Mouse (Mus musculus) frontal cortex, postnatal 36 days (tissue): ENCODE data around the gene Ltb4r1.

Experiments used
- DNase-seq, 2 experiments: peaks; one replicate each; pipeline ENCODE4 v3.0.0; 2022; ENCODE audit warnings: low spot score in 2 of 2

The Ltb4r1 gene

GRCm38 (mm10) chr14:55745861-55746237 is 19.9 kb upstream of the Ltb4r1 start:
- no peak for DNase-seq

- DNase-seq = no peak
Measured at GRCm38 (mm10) chr14:55747051-55747847, 18.5 kb upstream of the Ltb4r1 start.

GRCm38 (mm10) chr14:55757566-55757965 is 8.2 kb upstream of the Ltb4r1 start:
- DNase-seq = no peak

DNA sequence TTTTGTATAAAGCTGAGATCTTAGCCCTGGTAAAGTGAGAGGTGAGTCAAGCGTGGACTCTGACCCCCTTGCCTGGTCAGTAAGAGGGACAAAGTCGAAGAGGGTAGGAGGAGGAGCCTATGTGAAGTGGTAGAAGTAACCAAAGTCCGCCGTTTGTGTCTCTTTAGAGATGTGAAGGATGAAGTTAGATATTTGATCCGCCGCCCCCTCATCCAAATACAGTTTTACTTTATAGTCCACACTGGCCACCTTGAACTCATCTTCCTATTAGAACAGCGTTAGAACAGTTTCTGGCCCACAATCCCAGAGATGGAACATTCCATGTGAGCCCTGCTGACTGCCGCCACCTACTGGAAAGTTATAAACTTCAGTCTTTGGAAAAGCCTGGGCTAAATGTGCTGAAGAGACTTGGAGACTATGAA is 7.4 kb upstream of the Ltb4r1 start, which contains the start of gene Cideb:
Gene Cideb, minus strand, starts transcription at position 96 of the 422 bp plus-strand sequence.
- peak in 1 of 2 experiments; percentile 44 for DNase-seq

GRCm38 (mm10) chr14:55760156-55760555 is 5.6 kb upstream of the Ltb4r1 start:
- DNase-seq = peak; percentile 85 to 90

DNA sequence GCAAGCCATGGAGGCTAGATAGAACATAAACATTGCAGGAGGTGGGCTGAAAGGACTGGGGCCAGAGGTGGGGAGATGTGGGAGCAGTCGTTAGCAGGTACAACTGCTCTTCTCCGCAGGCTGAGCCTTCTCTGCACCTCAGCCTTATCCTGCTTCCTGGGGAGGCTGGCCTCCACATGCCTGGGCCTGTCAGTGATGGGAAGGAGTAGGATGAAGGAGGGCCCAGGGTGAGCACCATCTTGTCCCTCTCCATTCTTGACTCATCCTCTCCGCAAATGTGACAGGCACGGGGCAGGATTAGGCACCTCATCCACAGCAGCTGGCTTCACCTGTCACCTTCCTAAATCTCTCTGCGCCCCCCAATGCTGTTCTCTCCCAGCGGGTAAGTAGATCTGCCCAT is 4.6 kb upstream of the Ltb4r1 start, which contains the start of gene Ltb4r2:
Gene Ltb4r2, plus strand, starts transcription at position 266 of the 400 bp plus-strand sequence.
- DNase-seq = no peak

DNA sequence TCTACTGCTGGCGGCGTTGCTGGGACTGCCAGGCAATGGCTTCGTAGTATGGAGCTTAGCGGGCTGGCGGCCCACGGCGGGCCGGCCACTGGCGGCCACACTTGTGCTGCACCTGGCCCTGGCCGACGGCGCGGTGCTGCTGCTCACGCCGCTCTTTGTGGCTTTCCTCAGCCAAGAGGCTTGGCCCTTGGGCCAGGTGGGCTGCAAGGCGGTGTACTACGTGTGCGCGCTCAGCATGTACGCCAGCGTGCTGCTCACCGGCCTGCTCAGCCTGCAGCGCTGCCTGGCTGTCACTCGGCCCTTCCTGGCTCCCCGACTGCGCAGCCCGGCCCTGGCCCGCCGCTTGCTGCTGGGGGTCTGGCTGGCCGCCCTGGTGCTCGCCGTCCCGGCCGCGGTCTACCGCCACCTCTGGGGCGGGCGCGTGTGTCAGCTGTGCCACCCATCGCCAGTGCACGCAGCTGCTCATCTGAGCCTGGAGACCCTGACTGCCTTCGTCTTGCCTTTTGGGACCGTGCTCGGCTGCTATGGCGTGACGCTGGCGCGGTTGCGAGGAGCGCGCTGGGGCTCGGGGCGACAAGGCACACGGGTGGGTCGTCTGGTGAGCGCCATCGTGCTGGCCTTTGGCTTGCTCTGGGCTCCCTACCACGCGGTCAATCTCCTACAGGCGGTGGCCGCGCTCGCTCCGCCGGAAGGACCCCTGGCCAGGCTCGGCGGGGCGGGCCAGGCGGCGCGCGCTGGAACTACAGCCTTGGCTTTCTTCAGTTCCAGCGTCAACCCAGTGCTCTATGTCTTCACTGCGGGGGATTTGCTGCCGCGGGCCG is 3.6 kb upstream of the Ltb4r1 start:
- DNase-seq = peak; percentile 39 to 40

GRCm38 (mm10) chr14:55763166-55763565 is 2.6 kb upstream of the Ltb4r1 start:
- DNase-seq = peak in 1 of 2 experiments; percentile 17

GRCm38 (mm10) chr14:55767519-55768414 is 2.0 kb downstream of the Ltb4r1 start:
- DNase-seq = peak in 1 of 2 experiments; percentile 28

DNA sequence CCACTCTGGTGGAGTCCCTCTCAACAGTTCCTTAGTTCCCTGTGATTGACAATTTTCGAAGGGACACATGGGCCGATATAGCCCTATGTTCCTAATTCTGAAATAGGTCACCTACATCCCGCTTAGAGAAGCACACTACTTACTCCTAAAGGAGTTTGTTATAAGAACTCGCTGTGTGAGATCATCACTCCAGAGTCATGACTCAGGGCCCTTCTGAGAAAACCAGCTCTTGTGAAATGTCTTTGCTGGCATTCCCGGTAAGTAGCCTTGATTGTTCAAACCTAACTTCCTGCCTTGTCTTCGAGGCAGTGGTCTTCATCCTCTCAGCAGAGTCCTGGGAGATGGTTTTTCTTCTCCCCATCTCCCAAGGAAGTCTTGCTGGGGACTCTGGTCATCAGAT is 2.8 kb downstream of the Ltb4r1 start:
- DNase-seq = no peak

GRCm38 (mm10) chr14:55769087-55769703 is 3.4 kb downstream of the Ltb4r1 start:
- no peak for DNase-seq

GRCm38 (mm10) chr14:55776711-55777110 is 10.9 kb downstream of the Ltb4r1 start:
- no peak for DNase-seq

DNA sequence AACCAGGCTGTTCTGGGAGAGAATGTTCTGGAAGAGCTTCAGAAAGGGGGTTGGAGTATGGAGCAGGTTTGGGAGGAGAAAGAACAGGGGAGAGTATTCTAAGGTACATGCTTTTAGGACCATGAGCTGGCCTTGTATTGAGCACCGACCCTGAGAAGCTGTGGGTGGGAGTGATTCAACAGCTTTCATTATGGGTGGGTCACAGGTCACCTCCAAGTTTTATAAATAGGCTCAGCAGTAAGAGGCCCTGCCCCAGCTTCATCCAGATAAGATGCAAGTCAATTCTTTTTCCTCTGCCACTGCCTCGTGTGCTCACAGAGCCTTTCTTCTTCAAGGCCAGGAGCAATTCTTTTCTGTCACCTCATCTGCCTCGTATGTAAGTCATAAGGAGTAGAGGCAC is 11.4 kb downstream of the Ltb4r1 start:
- no peak for DNase-seq

DNA sequence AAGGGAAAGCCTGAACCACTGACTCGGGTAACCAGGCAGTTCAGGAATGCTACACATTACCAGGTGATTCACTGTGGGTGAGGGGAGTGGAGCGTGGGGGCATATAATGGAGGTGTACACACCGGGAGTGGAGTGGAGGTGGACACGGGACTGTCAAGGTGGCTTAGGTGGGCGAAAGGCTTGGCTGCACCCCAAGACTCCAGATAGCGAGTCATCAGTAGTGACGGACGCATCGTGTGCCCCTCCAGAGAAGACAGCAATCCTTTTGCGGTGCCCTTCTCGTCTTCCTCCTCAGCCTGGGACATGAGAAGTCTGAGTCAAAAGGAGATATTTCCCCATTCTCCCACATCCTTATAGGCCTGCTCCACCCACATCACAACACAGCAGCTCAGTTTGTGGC is 12.0 kb downstream of the Ltb4r1 start:
- DNase-seq = no peak

DNA sequence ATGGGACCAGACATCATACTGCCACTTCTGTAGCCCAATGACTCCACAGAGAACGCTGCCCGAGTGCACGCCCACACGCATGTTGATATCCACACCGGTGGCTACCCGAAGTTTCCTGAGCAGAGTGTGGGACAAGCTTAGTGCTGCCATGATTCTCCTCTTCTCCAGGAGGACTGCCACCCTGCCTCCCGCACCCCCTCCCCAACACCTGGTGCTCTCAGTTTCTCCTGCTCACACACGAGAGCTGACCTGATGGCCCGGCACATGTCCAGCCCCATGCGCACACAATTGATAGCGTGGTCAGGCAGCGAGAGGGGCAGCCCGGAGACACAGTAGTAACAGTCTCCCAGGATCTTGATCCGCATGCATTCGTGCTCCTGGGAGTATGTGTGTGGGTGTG is 12.9 kb downstream of the Ltb4r1 start:
- DNase-seq = no peak

GRCm38 (mm10) chr14:55779656-55780055 is 13.9 kb downstream of the Ltb4r1 start:
- no peak for DNase-seq

- DNase-seq = no peak
Measured at GRCm38 (mm10) chr14:55780736-55781135, 15.0 kb downstream of the Ltb4r1 start.

GRCm38 (mm10) chr14:55781310-55781709 is 15.5 kb downstream of the Ltb4r1 start:
- DNase-seq = peak in 1 of 2 experiments; percentile 57

DNA sequence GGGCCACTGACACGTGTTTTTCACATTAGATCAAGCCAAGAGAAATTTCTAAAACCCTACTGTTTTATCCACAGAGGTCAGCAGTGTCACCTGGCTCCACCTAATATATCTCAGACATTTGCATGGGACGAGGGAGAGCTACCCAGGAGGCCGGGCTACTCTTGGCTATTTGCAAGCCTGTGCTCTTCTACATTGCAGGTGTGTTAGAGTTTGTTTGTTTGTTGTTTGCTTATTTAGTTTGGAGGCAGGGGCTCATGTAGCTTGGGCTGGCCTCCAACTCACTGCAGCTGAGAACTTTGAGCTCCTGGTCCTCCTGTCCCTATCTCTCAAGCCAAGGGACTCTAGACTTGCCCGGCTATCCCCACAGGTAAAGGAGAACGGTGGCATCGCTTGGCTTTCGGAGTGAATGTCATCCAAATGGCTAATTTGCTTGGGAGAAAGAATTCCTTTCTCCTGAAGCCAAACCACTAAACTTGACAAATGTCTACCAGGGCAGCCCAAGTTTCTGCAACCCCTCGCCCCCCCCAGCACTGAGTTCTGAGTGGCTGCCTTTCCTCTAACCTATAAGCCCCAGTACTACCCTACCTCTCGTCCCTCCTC is 16.7 kb downstream of the Ltb4r1 start:
- DNase-seq = no peak

- DNase-seq = no peak
Measured at GRCm38 (mm10) chr14:55783171-55783957, 17.6 kb downstream of the Ltb4r1 start.
